Mouse (Mus musculus): Measurements from ENCODE around the gene A430078G23Rik. TPM values are rescaled to one million over a fixed set of nuclear protein-coding genes. Genes with fewer than 3 reads are reported as not detected.

A430078G23Rik gene
- polyA plus RNA-seq, 1 experiment from 2014 or later, result 0.40 TPM

- WGBS, result 32% methylated on average over 5 of the region's 5 CpGs
- no peak overlapping the region for H3K4me3 ChIP-seq (ENCODE audit: low read depth, low read length)
Measured at GRCm38 (mm10) chr8:3354443-3354812, 1.2 kb downstream of the A430078G23Rik start.

GRCm38 (mm10) chr8:3355586-3355985 is 2.4 kb downstream of the A430078G23Rik start:
- no peak overlapping the region for H3K9ac ChIP-seq (ENCODE audit: low read depth, low read length)
- ATAC-seq (replicated peaks; ENCODE audit: low FRiP score) (0 out of 2 replicates have a peak, but pooled peaks have one; percentile 11), DNase-seq (ENCODE audit: low spot score) (no peak)
- H3K4me1 ChIP-seq (replicated peaks; ENCODE audit: control insufficient read depth, insufficient read depth, low read length), result no peaks in the 10 kb centered on the region; the same call in 1 of the 2 replicates
- H3K9me3 ChIP-seq (ENCODE audit: control insufficient read depth, low read length), result no peaks in the 10 kb centered on the region
- no peaks in the 10 kb centered on the region for H3K36me3 ChIP-seq (ENCODE audit: control insufficient read depth, insufficient read depth, low read length)
- 55% methylated on average over 6 of the region's 6 CpGs for WGBS
- no peak overlapping the region for H3K27ac ChIP-seq (ENCODE audit: low read depth, low read length)
- H3K27me3 ChIP-seq (replicated peaks; ENCODE audit: control insufficient read depth, insufficient read depth, low read length), result no peaks in the 10 kb centered on the region
- no peak overlapping the region for H3K4me2 ChIP-seq
- no peak overlapping the region for H3K4me3 ChIP-seq (ENCODE audit: low read depth, low read length)

More at GRCm38 (mm10) chr8:3354443-3354812, 1.2 kb downstream of the A430078G23Rik start:
- Histone ChIP-seq H3K9ac (ENCODE audit: low read depth, low read length) (no peak overlapping the region), H3K27ac (ENCODE audit: low read depth, low read length) (no peak overlapping the region), H3K9me3 (ENCODE audit: control insufficient read depth, low read length) (no peaks in the 10 kb centered on the region), H3K36me3 (ENCODE audit: control insufficient read depth, insufficient read depth, low read length) (no peaks in the 10 kb centered on the region), H3K4me2 (no peak overlapping the region), H3K4me1 (replicated peaks; ENCODE audit: control insufficient read depth, insufficient read depth, low read length) (no peaks in the 10 kb centered on the region; the same call in 1 of the 2 replicates), H3K27me3 (replicated peaks; ENCODE audit: control insufficient read depth, insufficient read depth, low read length) (no peaks in the 10 kb centered on the region)
- no peak for DNase-seq (ENCODE audit: low spot score)
- ATAC-seq (replicated peaks; ENCODE audit: low FRiP score), result no peak

- no peaks in the 10 kb centered on the region for H3K36me3 ChIP-seq (ENCODE audit: control insufficient read depth, insufficient read depth, low read length)
- peak; percentile 61 for DNase-seq (ENCODE audit: low spot score)
- no peak overlapping the region for H3K4me3 ChIP-seq (ENCODE audit: low read depth, low read length)
- H3K4me1 ChIP-seq (replicated peaks; ENCODE audit: control insufficient read depth, insufficient read depth, low read length), result no peaks in the 10 kb centered on the region; the same call in 1 of the 2 replicates
- H3K9ac ChIP-seq (ENCODE audit: low read depth, low read length), result no peak overlapping the region
- H3K9me3 ChIP-seq (ENCODE audit: control insufficient read depth, low read length), result no peaks in the 10 kb centered on the region
- 0 out of 2 replicates have a peak, but pooled peaks have one; percentile 26 for ATAC-seq (replicated peaks; ENCODE audit: low FRiP score)
- H3K4me2 ChIP-seq, result no peak overlapping the region
- WGBS, result 7% methylated on average over 4 of the region's 4 CpGs
- H3K27me3 ChIP-seq (replicated peaks; ENCODE audit: control insufficient read depth, insufficient read depth, low read length), result no peaks in the 10 kb centered on the region
- no peak overlapping the region for H3K27ac ChIP-seq (ENCODE audit: low read depth, low read length)
Measured at GRCm38 (mm10) chr8:3358060-3358459, 4.8 kb downstream of the A430078G23Rik start.

GRCm38 (mm10) chr8:3367086-3367485 is 13.9 kb downstream of the A430078G23Rik start:
- no peak overlapping the region for H3K4me2 ChIP-seq
- no peaks in the 10 kb centered on the region for H3K27me3 ChIP-seq (replicated peaks; ENCODE audit: control insufficient read depth, insufficient read depth, low read length)
- H3K4me3 ChIP-seq (ENCODE audit: low read depth, low read length), result no peak overlapping the region
- no peaks in the 10 kb centered on the region for H3K36me3 ChIP-seq (ENCODE audit: control insufficient read depth, insufficient read depth, low read length)
- WGBS, result 84% methylated on average over 5 of the region's 5 CpGs
- ATAC-seq (replicated peaks; ENCODE audit: low FRiP score) (no peak), DNase-seq (ENCODE audit: low spot score) (no peak)
- H3K4me1 ChIP-seq (replicated peaks; ENCODE audit: control insufficient read depth, insufficient read depth, low read length), result no peaks in the 10 kb centered on the region
- H3K27ac ChIP-seq (ENCODE audit: low read depth, low read length), result no peak overlapping the region
- H3K9ac ChIP-seq (ENCODE audit: low read depth, low read length), result no peak overlapping the region
- no peaks in the 10 kb centered on the region for H3K9me3 ChIP-seq (ENCODE audit: control insufficient read depth, low read length)

GRCm38 (mm10) chr8:3368091-3368490 is 14.9 kb downstream of the A430078G23Rik start:
- H3K27ac ChIP-seq (ENCODE audit: low read depth, low read length), result no peak overlapping the region
- H3K36me3 ChIP-seq (ENCODE audit: control insufficient read depth, insufficient read depth, low read length), result no peaks in the 10 kb centered on the region
- no peaks in the 10 kb centered on the region for H3K4me1 ChIP-seq (replicated peaks; ENCODE audit: control insufficient read depth, insufficient read depth, low read length)
- no peak for ATAC-seq (replicated peaks; ENCODE audit: low FRiP score)
- no peak for DNase-seq (ENCODE audit: low spot score)
- no peaks in the 10 kb centered on the region for H3K9me3 ChIP-seq (ENCODE audit: control insufficient read depth, low read length)
- H3K27me3 ChIP-seq (replicated peaks; ENCODE audit: control insufficient read depth, insufficient read depth, low read length), result no peaks in the 10 kb centered on the region
- H3K4me3 ChIP-seq (ENCODE audit: low read depth, low read length), result no peak overlapping the region
- WGBS, result 70% methylated on average over 1 of the region's 1 CpGs
- H3K4me2 ChIP-seq, result no peak overlapping the region
- no peak overlapping the region for H3K9ac ChIP-seq (ENCODE audit: low read depth, low read length)

- DNase-seq (ENCODE audit: low spot score) (no peak), ATAC-seq (replicated peaks; ENCODE audit: low FRiP score) (no peak)
- H3K4me1 ChIP-seq (replicated peaks; ENCODE audit: control insufficient read depth, insufficient read depth, low read length), result no peaks in the 10 kb centered on the region
- no peaks in the 10 kb centered on the region for H3K36me3 ChIP-seq (ENCODE audit: control insufficient read depth, insufficient read depth, low read length)
- H3K9ac ChIP-seq (ENCODE audit: low read depth, low read length), result no peak overlapping the region
- no peak overlapping the region for H3K4me2 ChIP-seq
- H3K4me3 ChIP-seq (ENCODE audit: low read depth, low read length), result no peak overlapping the region
- no peaks in the 10 kb centered on the region for H3K27me3 ChIP-seq (replicated peaks; ENCODE audit: control insufficient read depth, insufficient read depth, low read length)
- H3K27ac ChIP-seq (ENCODE audit: low read depth, low read length), result no peak overlapping the region
- H3K9me3 ChIP-seq (ENCODE audit: control insufficient read depth, low read length), result no peaks in the 10 kb centered on the region
Measured at GRCm38 (mm10) chr8:3375748-3376147, 22.5 kb downstream of the A430078G23Rik start.

DNA sequence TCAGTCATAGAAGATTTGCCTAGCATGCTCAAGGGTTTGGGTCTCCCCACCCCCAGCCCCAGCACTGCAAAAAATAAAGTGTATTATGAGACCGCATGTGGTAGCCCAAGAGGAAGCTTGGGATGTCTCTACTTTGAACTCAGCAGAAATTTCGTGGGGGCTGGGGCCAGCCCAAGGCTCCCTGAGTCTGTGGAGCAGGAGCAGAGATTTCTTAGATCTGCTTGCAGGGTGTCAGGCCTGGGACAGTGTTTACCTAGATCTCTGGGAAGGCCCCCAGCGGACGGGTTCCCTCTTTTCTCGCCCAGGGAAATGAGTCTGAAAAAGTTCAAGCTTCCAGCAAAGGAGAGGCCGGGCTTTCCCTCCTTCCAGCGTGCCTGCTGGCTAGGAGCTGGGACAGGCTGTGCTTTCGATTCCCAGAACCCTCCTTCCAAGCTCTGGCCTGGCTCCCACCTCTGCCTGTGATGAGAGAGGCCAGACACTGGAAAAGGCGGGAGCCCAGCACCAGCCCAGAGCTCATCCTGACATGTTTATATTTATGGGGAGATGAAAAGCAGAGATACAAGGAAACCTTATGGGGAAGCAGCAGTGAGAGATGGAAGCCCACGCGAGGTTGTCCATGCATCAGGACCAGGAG is 23.5 kb downstream of the A430078G23Rik start:
- Histone ChIP-seq H3K9ac (ENCODE audit: low read depth, low read length) (no peak overlapping the region), H3K4me1 (replicated peaks; ENCODE audit: control insufficient read depth, insufficient read depth, low read length) (no peaks in the 10 kb centered on the region), H3K36me3 (ENCODE audit: control insufficient read depth, insufficient read depth, low read length) (no peaks in the 10 kb centered on the region), H3K27me3 (replicated peaks; ENCODE audit: control insufficient read depth, insufficient read depth, low read length) (no peaks in the 10 kb centered on the region), H3K4me2 (no peak overlapping the region), H3K27ac (ENCODE audit: low read depth, low read length) (no peak overlapping the region), H3K9me3 (ENCODE audit: control insufficient read depth, low read length) (no peaks in the 10 kb centered on the region), H3K4me3 (ENCODE audit: low read depth, low read length) (no peak overlapping the region)
- DNase-seq (ENCODE audit: low spot score) (no peak), ATAC-seq (replicated peaks; ENCODE audit: low FRiP score) (no peak)
- 55% methylated on average over 11 of the region's 11 CpGs for WGBS

- ATAC-seq (replicated peaks; ENCODE audit: low FRiP score), result peak; percentile 57; the same call in 1 of the 2 replicates
Measured at GRCm38 (mm10) chr8:3387286-3387685, 34.1 kb downstream of the A430078G23Rik start.

More at GRCm38 (mm10) chr8:3387286-3387685, 34.1 kb downstream of the A430078G23Rik start:
- Histone ChIP-seq H3K27me3 (replicated peaks; ENCODE audit: control insufficient read depth, insufficient read depth, low read length) (no peaks in the 10 kb centered on the region), H3K36me3 (ENCODE audit: control insufficient read depth, insufficient read depth, low read length) (no peaks in the 10 kb centered on the region), H3K9ac (ENCODE audit: low read depth, low read length) (no peak overlapping the region), H3K4me3 (ENCODE audit: low read depth, low read length) (no peak overlapping the region), H3K27ac (ENCODE audit: low read depth, low read length) (no peak overlapping the region), H3K4me2 (no peak overlapping the region), H3K4me1 (replicated peaks; ENCODE audit: control insufficient read depth, insufficient read depth, low read length) (peaks cover 5% of the 10 kb centered on the region; the same call in 1 of the 2 replicates), H3K9me3 (ENCODE audit: control insufficient read depth, low read length) (no peaks in the 10 kb centered on the region)
- WGBS, result 41% methylated on average over 6 of the region's 6 CpGs
- peak; percentile 45 for DNase-seq (ENCODE audit: low spot score)
